Mouse (Mus musculus) heart, postnatal 0 days (tissue): ENCODE results near the gene 1700013G24Rik.

Experiments used
- CTCF ChIP-seq: IDR thresholded peaks from 2 replicates; pipeline ENCODE4 v1.5.1; 2016; ENCODE audit warnings: antibody characterized with exemption, control low read depth, low read depth
- EP300 ChIP-seq: IDR thresholded peaks from 2 replicates; pipeline ENCODE4 v1.6.1; 2016; ENCODE audit warnings: antibody characterized with exemption, low read depth

GRCm38 (mm10) chr4:137473701-137474388 lies 20.8 kb downstream of the 1700013G24Rik start:
- TF ChIP-seq CTCF = no peak
- no peak for TF ChIP-seq EP300
